Mouse (Mus musculus) telencephalon, adult 2 months (tissue): Measurements from ENCODE around the gene Fbxl17.
A peak's percentile ranks its signal among the peaks of the same experiment; 100 is the strongest.

Source experiments
- DNase-seq: peaks from one replicate; pipeline ENCODE4 v3.0.0-alpha.2; 2011; ENCODE audit warnings: low read depth, low spot score

Fbxl17 gene

GRCm38 (mm10) chr17:63459712-63460495 lies 39.9 kb downstream of the Fbxl17 start:
- DNase-seq: no peak

GRCm38 (mm10) chr17:63458052-63458451 lies 41.8 kb downstream of the Fbxl17 start:
- no peak for DNase-seq

GRCm38 (mm10) chr17:63451311-63452006 lies 48.4 kb downstream of the Fbxl17 start:
- DNase-seq: peak; percentile 16

- DNase-seq: no peak
Measured at GRCm38 (mm10) chr17:63447691-63448090, 52.1 kb downstream of the Fbxl17 start.

GRCm38 (mm10) chr17:63446971-63447679 lies 52.7 kb downstream of the Fbxl17 start:
- DNase-seq: no peak

- DNase-seq: no peak
Measured at GRCm38 (mm10) chr17:63445212-63445611, 54.6 kb downstream of the Fbxl17 start.

- no peak for DNase-seq
Measured at GRCm38 (mm10) chr17:63437424-63437823, 62.4 kb downstream of the Fbxl17 start.

GRCm38 (mm10) chr17:63434081-63434480 lies 65.7 kb downstream of the Fbxl17 start:
- no peak for DNase-seq

- no peak for DNase-seq
Measured at GRCm38 (mm10) chr17:63431650-63432049, 68.2 kb downstream of the Fbxl17 start.

GRCm38 (mm10) chr17:63430395-63431075 lies 69.3 kb downstream of the Fbxl17 start:
- no peak for DNase-seq

GRCm38 (mm10) chr17:63423851-63424250 lies 76.0 kb downstream of the Fbxl17 start:
- no peak for DNase-seq

GRCm38 (mm10) chr17:63422685-63423084 lies 77.1 kb downstream of the Fbxl17 start:
- no peak for DNase-seq

- no peak for DNase-seq
Measured at GRCm38 (mm10) chr17:63421864-63422263, 78.0 kb downstream of the Fbxl17 start.

- no peak for DNase-seq
Measured at GRCm38 (mm10) chr17:63419503-63419902, 80.3 kb downstream of the Fbxl17 start.

- DNase-seq: no peak
Measured at GRCm38 (mm10) chr17:63413973-63414580, 85.7 kb downstream of the Fbxl17 start.

GRCm38 (mm10) chr17:63411564-63411963 lies 88.3 kb downstream of the Fbxl17 start:
- DNase-seq: no peak

GRCm38 (mm10) chr17:63410101-63410500 lies 89.7 kb downstream of the Fbxl17 start:
- no peak for DNase-seq

GRCm38 (mm10) chr17:63405955-63406354 lies 93.9 kb downstream of the Fbxl17 start:
- DNase-seq: no peak

GRCm38 (mm10) chr17:63405471-63405870 lies 94.3 kb downstream of the Fbxl17 start:
- DNase-seq: no peak

GRCm38 (mm10) chr17:63404968-63405367 lies 94.8 kb downstream of the Fbxl17 start:
- no peak for DNase-seq

- no peak for DNase-seq
Measured at GRCm38 (mm10) chr17:63403801-63404415, 95.9 kb downstream of the Fbxl17 start.
